Mouse (Mus musculus) lung, postnatal 0 days (tissue): ENCODE results near the gene Mrln.

Experiments
- CTCF ChIP-seq: IDR thresholded peaks from 2 replicates; pipeline ENCODE4 v1.5.1; 2016; ENCODE audit warnings: antibody characterized with exemption, mild to moderate bottlenecking
- EP300 ChIP-seq: IDR thresholded peaks from 2 replicates; pipeline ENCODE4 v1.6.1; 2016; ENCODE audit warnings: antibody characterized with exemption, mild to moderate bottlenecking, control low read depth

DNA sequence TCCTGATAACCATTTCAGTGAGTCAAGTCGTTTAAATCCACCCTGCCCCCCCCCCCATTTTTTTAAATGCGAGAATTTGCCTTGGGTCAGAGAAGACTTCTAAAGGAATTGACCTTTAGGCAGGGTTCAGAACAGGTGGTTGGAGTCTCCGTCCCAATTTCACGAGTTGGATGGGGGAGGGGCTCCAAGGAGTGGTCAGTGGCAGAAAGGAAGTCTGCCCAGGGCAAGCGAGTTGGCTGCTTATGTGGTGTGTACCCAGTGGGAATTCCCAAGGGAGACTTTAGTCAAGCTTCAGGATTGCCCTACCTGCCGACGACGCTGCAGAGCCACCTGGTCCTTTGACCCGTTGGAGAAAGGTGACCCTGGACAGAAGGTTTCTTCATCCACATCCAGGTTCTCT lies 10.2 kb upstream of the Mrln start:
- no peak for TF ChIP-seq CTCF
- TF ChIP-seq EP300: no peak
